Mouse (Mus musculus) embryonic facial prominence, embryonic 13.5 days (tissue): ENCODE measurements around the gene Snorc. TPM values are rescaled to one million over a fixed set of nuclear protein-coding genes. Genes with fewer than 3 reads are reported as not detected.
A peak's percentile ranks its signal among the peaks of the same experiment; 100 is the strongest.

ENCODE experiments used
- ATAC-seq: fragments of 200-750 bp; cut with Nextera tagmentation; 2 replicates; pipeline ENCODE4 v1.8.0; 2017; ENCODE audit warnings: low read depth; ENCODE audit not compliant: insufficient number of reproducible peaks, insufficient read depth, low FRiP score, low TSS enrichment
- H3K27ac ChIP-seq: fragments of 300-500 bp; sonication (generic); 2 replicates; pipeline ENCODE4 v1.5.1; 2015; ENCODE audit warnings: moderate library complexity, mild to moderate bottlenecking, inconsistent platforms
- H3K27me3 ChIP-seq: fragments of 300-500 bp; sonication (generic); 2 replicates; pipeline ENCODE4 v1.6.1; 2015; ENCODE audit warnings: mild to moderate bottlenecking, inconsistent platforms
- H3K36me3 ChIP-seq: fragments of 300-500 bp; sonication (generic); 2 replicates; pipeline ENCODE4 v1.6.1; 2015; ENCODE audit warnings: mild to moderate bottlenecking, inconsistent platforms
- H3K4me1 ChIP-seq: fragments of 300-500 bp; sonication (generic); 2 replicates; pipeline ENCODE4 v1.6.1; 2015; ENCODE audit warnings: inconsistent platforms
- H3K4me2 ChIP-seq: fragments of 300-500 bp; sonication (generic); 2 replicates; pipeline ENCODE4 v1.6.1; 2015; ENCODE audit warnings: moderate library complexity, mild to moderate bottlenecking, inconsistent platforms
- H3K4me3 ChIP-seq: fragments of 300-500 bp; sonication (generic); 2 replicates; pipeline ENCODE4 v1.5.1; 2015; ENCODE audit warnings: mild to moderate bottlenecking, inconsistent platforms
- H3K9ac ChIP-seq: fragments of 300-500 bp; sonication (generic); 2 replicates; pipeline ENCODE4 v1.6.1; 2015; ENCODE audit warnings: mild to moderate bottlenecking, inconsistent platforms
- H3K9me3 ChIP-seq: fragments of 300-500 bp; sonication (generic); 2 replicates; pipeline ENCODE4 v1.6.1; 2016; ENCODE audit warnings: inconsistent platforms
- WGBS: fragments of 180-500 bp; shearing (Covaris S2); methylation state at CpG from one replicate; pipeline ENCODE4 v1.1.7; 2015; ENCODE audit warnings: mixed read lengths; 5-methylcytosine and 5-hydroxymethylcytosine counted together
- polyA plus RNA-seq: library from polyadenylated mRNA; unstranded; fragments of >200 nt; fragmentation: Nextera tagmentation; extraction: Ambion mirVana; gene quantifications from 2 replicates; pipeline ENCODE4 v1.2.1, GENCODE M21; 2015

Gene Snorc
- polyA plus RNA-seq, 1 experiment from 2014 or later = 7.0 TPM

DNA sequence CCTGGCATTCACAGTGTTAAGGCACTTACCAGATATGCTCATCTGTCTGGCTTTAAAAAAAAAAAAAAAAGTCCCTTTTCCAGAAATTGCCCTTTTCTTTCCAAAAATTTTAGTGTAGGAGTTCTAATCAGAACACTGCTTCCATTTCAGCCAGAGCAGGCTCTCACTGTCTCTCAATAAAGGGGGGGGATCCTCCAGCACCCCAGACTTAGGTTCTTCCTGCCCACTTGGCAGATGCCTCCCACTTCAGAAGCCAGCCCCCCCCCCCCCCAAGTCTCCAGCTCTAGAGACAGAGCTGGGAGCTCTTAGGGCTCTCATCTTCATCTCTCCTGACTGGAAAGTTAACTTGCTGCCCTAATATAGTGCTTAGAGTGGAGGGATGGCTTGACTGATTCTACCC lies 50.4 kb downstream of the Snorc start:
- Histone ChIP-seq H3K4me2 (peak overlapping the region; percentile 30), H3K27ac (no peak overlapping the region), H3K27me3 (peaks cover 4% of the 10 kb centered on the region; the same call in 1 of the 2 replicates), H3K36me3 (no peaks in the 10 kb centered on the region), H3K4me1 (0 out of 2 replicates have a peak, but pooled peaks cover 4% of the 10 kb centered on the region), H3K9ac (0 out of 2 replicates have a peak overlapping the region, but pooled peaks have one; percentile 44), H3K9me3 (no peaks in the 10 kb centered on the region), H3K4me3 (no peak overlapping the region)
- ATAC-seq = no peak

DNA sequence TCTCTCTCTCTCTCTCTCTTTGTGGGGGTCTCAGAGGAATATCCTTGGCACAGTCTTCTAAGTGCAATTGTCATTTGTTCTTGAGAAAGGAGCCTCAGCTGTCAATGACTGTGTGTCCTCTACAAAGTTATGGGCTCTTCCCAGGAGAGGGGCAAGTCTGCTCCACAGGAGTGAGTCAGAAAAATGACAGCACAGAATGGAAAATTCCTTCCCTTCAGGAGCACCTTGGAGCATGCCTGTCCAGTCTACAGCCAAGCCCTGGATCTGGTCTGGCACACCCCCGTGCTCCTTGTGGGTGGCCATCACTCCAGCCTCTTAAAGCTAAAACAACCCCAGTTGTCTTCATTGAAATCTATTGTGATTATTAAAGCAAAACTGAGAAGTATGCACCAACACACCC lies 51.5 kb downstream of the Snorc start:
- H3K4me2 ChIP-seq = no peak overlapping the region
- no peak overlapping the region for H3K4me3 ChIP-seq
- no peak for ATAC-seq
- H3K36me3 ChIP-seq = no peaks in the 10 kb centered on the region
- 67% methylated on average over 1 of the region's 1 CpGs for WGBS
- H3K27ac ChIP-seq = no peak overlapping the region
- H3K9me3 ChIP-seq = no peaks in the 10 kb centered on the region
- H3K27me3 ChIP-seq = peaks cover 4% of the 10 kb centered on the region; the same call in 1 of the 2 replicates
- H3K4me1 ChIP-seq = 0 out of 2 replicates have a peak, but pooled peaks cover 4% of the 10 kb centered on the region
- H3K9ac ChIP-seq = no peak overlapping the region

GRCm38 (mm10) chr1:87525041-87525440 lies 55.0 kb downstream of the Snorc start:
- Histone ChIP-seq H3K9me3 (no peaks in the 10 kb centered on the region), H3K27me3 (peaks cover 4% of the 10 kb centered on the region; the same call in 1 of the 2 replicates), H3K4me3 (no peak overlapping the region), H3K27ac (no peak overlapping the region), H3K9ac (no peak overlapping the region), H3K4me2 (no peak overlapping the region), H3K4me1 (0 out of 2 replicates have a peak, but pooled peaks cover 4% of the 10 kb centered on the region), H3K36me3 (no peaks in the 10 kb centered on the region)
- no peak for ATAC-seq
- WGBS = 93% methylated on average over 7 of the region's 7 CpGs

Other genes starting within 250 kb of the Snorc start
- 0.86 and 1.2 TPM in 2 replicates for gene Efhd1, start 205.9 kb upstream of the Snorc start, polyA plus RNA-seq
- 66.8 TPM in 2 replicates for gene Gigyf2, start 143.3 kb upstream of the Snorc start, polyA plus RNA-seq
- gene Kcnj13, start 75.5 kb upstream of the Snorc start, polyA plus RNA-seq = 1.4 and 2.4 TPM in 2 replicates
- not detected in 2 replicates for gene Neu2, start 39.6 kb downstream of the Snorc start, polyA plus RNA-seq
- 1.1 and 1.2 TPM in 2 replicates for gene Ngef, start 103.6 kb downstream of the Snorc start, polyA plus RNA-seq
- gene Inpp5d, start 150.0 kb downstream of the Snorc start, polyA plus RNA-seq = 3.6 and 5.9 TPM in 2 replicates